Mouse (Mus musculus) heart, embryonic 15.5 days (tissue): ENCODE results near the gene Rtel1. TPM values are rescaled to one million over a fixed set of nuclear protein-coding genes. Genes with fewer than 3 reads are reported as not detected.

Experiments
- ATAC-seq: fragments of 200-750 bp; cut with Nextera tagmentation; replicated peaks from 2 replicates; pipeline ENCODE4 v1.8.0; 2017; ENCODE audit warnings: low read depth, moderate TSS enrichment; ENCODE audit not compliant: insufficient number of reproducible peaks, insufficient read depth, low FRiP score
- H3K27ac ChIP-seq: fragments of 300-500 bp; sonication (generic); 2 replicates; pipeline ENCODE4 v1.5.1; 2015; ENCODE audit warnings: mild to moderate bottlenecking, inconsistent platforms
- H3K27me3 ChIP-seq: fragments of 300-500 bp; sonication (generic); 2 replicates; pipeline ENCODE4 v1.6.1; 2015; ENCODE audit warnings: inconsistent platforms
- H3K36me3 ChIP-seq: fragments of 300-500 bp; sonication (generic); 2 replicates; pipeline ENCODE4 v1.6.1; 2015; ENCODE audit warnings: mild to moderate bottlenecking, inconsistent platforms
- H3K4me1 ChIP-seq: fragments of 300-500 bp; sonication (generic); replicated peaks from 2 replicates; pipeline ENCODE4 v1.6.1; 2015; ENCODE audit warnings: inconsistent platforms
- H3K4me2 ChIP-seq: fragments of 300-500 bp; sonication (generic); 2 replicates; pipeline ENCODE4 v1.6.1; 2015; ENCODE audit warnings: inconsistent platforms, mild to moderate bottlenecking, moderate library complexity
- H3K4me3 ChIP-seq: fragments of 300-500 bp; sonication (generic); 2 replicates; pipeline ENCODE4 v1.5.1; 2015; ENCODE audit warnings: mild to moderate bottlenecking, inconsistent platforms
- H3K9ac ChIP-seq: fragments of 300-500 bp; sonication (generic); 2 replicates; pipeline ENCODE4 v1.6.1; 2015; ENCODE audit warnings: mild to moderate bottlenecking, inconsistent platforms
- H3K9me3 ChIP-seq: fragments of 300-500 bp; sonication (generic); replicated peaks from 2 replicates; pipeline ENCODE4 v1.6.1; 2016; ENCODE audit warnings: inconsistent platforms
- whole genome bisulfite sequencing: fragments of 180-500 bp; shearing (Covaris S2); methylation state at CpG from one replicate; pipeline ENCODE4 v1.1.7; 2015; ENCODE audit warnings: mixed read lengths; 5-methylcytosine and 5-hydroxymethylcytosine counted together
- polyA plus RNA-seq: library from polyadenylated mRNA; unstranded; fragments of >200 nt; fragmentation: Nextera tagmentation; extraction: Ambion mirVana; gene quantifications from 2 replicates; pipeline ENCODE4 v1.2.1, GENCODE M21; 2015

Rtel1 gene
- polyA plus RNA-seq, 1 experiment from 2014 or later, result 18.0 TPM

DNA sequence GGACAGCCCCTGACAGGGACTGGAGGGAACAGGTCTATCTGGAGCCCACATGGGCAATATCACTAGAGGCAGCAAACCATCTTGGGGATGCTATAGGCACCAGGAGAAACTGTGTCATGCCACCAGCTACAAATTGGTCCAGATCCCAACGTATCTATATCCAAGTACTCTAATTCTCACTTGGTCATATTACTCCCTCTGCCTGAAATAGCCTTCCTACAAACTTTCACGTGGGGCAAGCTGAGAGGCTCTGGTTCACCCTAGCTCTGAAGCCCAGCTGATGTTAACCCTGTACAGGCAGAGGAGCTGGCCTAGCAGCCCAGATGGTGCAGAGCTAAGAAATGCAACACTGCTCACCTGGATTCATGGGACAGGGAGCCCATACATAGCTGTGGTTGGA, 72.0 kb downstream of the Rtel1 start:
- Histone ChIP-seq H3K4me3 (no peak overlapping the region), H3K36me3 (peaks cover 11% of the 10 kb centered on the region; the same call in 1 of the 2 replicates), H3K27me3 (no peaks in the 10 kb centered on the region), H3K9me3 (no peaks in the 10 kb centered on the region), H3K4me2 (no peak overlapping the region), H3K4me1 (peaks cover 5% of the 10 kb centered on the region; the same call in 1 of the 2 replicates), H3K9ac (no peak overlapping the region), H3K27ac (no peak overlapping the region)
- WGBS, result 59% methylated on average over 2 of the region's 2 CpGs
- ATAC-seq, result no peak

DNA sequence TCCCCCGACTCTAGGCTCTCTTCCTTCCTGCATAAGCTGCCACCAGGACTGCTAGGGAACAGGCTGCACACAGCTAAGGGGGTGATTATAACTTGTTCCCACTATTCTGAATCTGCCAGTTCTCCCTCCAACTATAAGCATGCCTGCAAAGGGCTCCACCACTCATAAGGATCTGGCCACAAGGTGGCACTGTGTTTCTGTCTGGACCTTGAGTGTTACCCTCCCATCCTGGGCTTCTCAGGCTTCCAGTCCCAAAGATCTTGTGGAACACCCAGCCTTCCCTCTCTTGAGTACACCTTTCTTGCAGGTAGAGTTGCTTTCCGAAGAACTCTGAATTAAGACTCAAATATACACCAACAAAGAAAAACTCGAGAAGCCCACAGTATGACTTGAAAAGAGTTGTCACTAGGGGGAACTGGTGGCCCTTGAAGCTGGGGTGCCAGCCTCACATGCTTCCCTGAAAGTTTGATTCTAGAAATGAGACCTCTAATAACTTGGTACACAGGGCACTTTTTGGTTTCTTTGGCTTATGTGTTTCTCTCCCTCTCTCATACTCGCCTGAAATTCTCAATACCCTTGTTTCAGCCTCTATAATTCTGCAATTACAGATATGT, 73.2 kb downstream of the Rtel1 start:
- 29% methylated on average over 4 of the region's 4 CpGs for WGBS
- Histone ChIP-seq H3K9ac (no peak overlapping the region), H3K27ac (no peak overlapping the region), H3K4me2 (no peak overlapping the region), H3K36me3 (0 out of 2 replicates have a peak, but pooled peaks cover 5% of the 10 kb centered on the region), H3K4me1 (peaks cover 13% of the 10 kb centered on the region), H3K4me3 (no peak overlapping the region), H3K9me3 (no peaks in the 10 kb centered on the region), H3K27me3 (no peaks in the 10 kb centered on the region)
- peak; percentile 32; the same call in 1 of the 2 replicates for ATAC-seq

GRCm38 (mm10) chr2:181394086-181394485, 74.5 kb downstream of the Rtel1 start:
- WGBS, result 92% methylated on average over 3 of the region's 3 CpGs
- no peaks in the 10 kb centered on the region for H3K9me3 ChIP-seq

DNA sequence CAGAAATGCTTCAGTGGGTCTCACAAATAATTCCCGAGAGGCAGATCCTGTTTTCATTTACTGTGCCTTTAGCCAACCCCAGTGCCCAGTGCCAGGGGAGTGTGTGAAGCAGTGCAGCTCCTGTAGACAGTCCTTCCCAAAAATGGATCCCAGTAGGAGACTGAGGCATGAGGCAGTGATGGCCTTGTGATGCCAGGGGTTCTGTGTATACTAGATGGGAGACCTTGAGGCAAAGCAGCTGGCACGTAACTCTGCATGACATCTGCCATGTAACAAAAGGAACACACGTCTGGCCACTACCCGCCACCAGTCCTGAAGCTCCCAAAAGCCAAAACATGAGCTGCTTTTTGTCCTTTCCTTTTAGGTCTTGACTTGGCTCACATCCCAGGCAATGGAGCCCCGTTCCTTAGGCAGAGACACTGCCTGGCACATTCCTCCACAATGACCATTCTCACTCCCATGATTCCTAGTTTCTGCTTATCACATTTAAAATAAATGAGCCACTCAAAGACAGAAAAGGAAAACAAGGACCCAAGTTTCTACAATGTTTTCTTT, 77.7 kb downstream of the Rtel1 start:
- peak overlapping the region; percentile 11; the same call in 1 of the 2 replicates for H3K4me2 ChIP-seq
- H3K9me3 ChIP-seq, result no peaks in the 10 kb centered on the region
- H3K9ac ChIP-seq, result peak overlapping the region; percentile 24; the same call in 1 of the 2 replicates
- H3K36me3 ChIP-seq, result 0 out of 2 replicates have a peak, but pooled peaks cover 5% of the 10 kb centered on the region
- peaks cover 16% of the 10 kb centered on the region for H3K4me1 ChIP-seq
- 31% methylated on average over 5 of the region's 5 CpGs for WGBS
- peak; percentile 71 for ATAC-seq
- H3K27ac ChIP-seq, result peak overlapping the region; percentile 89
- H3K27me3 ChIP-seq, result no peaks in the 10 kb centered on the region
- no peak overlapping the region for H3K4me3 ChIP-seq

More at GRCm38 (mm10) chr2:181394086-181394485, 74.5 kb downstream of the Rtel1 start:
- H3K27me3 ChIP-seq, result no peaks in the 10 kb centered on the region
- H3K27ac ChIP-seq, result no peak overlapping the region
- peaks cover 16% of the 10 kb centered on the region for H3K4me1 ChIP-seq
- 0 out of 2 replicates have a peak, but pooled peaks cover 5% of the 10 kb centered on the region for H3K36me3 ChIP-seq
- ATAC-seq, result no peak
- no peak overlapping the region for H3K4me2 ChIP-seq
- no peak overlapping the region for H3K9ac ChIP-seq
- H3K4me3 ChIP-seq, result no peak overlapping the region

- Histone ChIP-seq H3K27me3 (no peaks in the 10 kb centered on the region), H3K4me2 (no peak overlapping the region), H3K4me1 (peaks cover 11% of the 10 kb centered on the region), H3K9ac (no peak overlapping the region), H3K4me3 (no peak overlapping the region), H3K27ac (no peak overlapping the region), H3K9me3 (no peaks in the 10 kb centered on the region), H3K36me3 (no peaks in the 10 kb centered on the region)
- ATAC-seq, result no peak
- 10% methylated on average over 1 of the region's 1 CpGs for WGBS
Measured at GRCm38 (mm10) chr2:181401497-181401896, 82.0 kb downstream of the Rtel1 start.

DNA sequence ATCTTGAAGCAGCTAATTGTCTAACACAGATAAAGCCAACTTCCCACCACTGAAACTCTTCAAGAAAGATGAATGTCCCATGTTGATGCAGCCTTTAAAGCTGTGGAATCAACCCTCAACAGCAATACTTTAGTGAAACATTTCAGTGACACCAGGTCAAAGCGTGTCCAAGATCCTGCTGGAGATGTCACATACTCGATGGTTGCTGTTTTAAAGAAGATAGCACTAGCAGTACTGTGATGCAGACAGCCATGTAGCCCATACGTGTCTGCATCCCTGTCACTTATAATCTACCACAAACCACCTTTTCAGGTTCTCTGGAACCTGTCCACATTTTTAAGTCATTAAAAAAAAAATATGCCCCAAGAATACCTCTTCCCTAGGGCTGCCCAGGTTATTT, 84.2 kb downstream of the Rtel1 start:
- Histone ChIP-seq H3K27me3 (no peaks in the 10 kb centered on the region), H3K27ac (no peak overlapping the region), H3K4me1 (no peaks in the 10 kb centered on the region), H3K9me3 (no peaks in the 10 kb centered on the region), H3K4me2 (no peak overlapping the region), H3K4me3 (no peak overlapping the region), H3K36me3 (no peaks in the 10 kb centered on the region), H3K9ac (no peak overlapping the region)
- ATAC-seq, result no peak
- WGBS, result 81% methylated on average over 3 of the region's 3 CpGs

Other genes with a start within 250 kb of the Rtel1 start
- 0.03 and 0.65 TPM in 2 replicates for gene Kcnq2, start 184.4 kb upstream of the Rtel1 start, polyA plus RNA-seq
- 12.1 and 13.2 TPM in 2 replicates for gene Eef1a2, start 162.7 kb upstream of the Rtel1 start, polyA plus RNA-seq
- 146 and 165 TPM in 2 replicates for gene Ppdpf, start 132.5 kb upstream of the Rtel1 start, polyA plus RNA-seq
- 0.05 TPM in 1 of 2 replicates, not detected in the other for gene Ptk6, start 117.0 kb upstream of the Rtel1 start, polyA plus RNA-seq
- gene Srms, start 106.6 kb upstream of the Rtel1 start, polyA plus RNA-seq, result 0.09 and 0.10 TPM in 2 replicates
- 0.10 TPM in 1 of 2 replicates, not detected in the other for gene Fndc11, start 99.7 kb upstream of the Rtel1 start, polyA plus RNA-seq
- gene Helz2, start 77.7 kb upstream of the Rtel1 start, polyA plus RNA-seq, result 0.87 and 1.9 TPM in 2 replicates
- gene Gmeb2, start 31.7 kb upstream of the Rtel1 start, polyA plus RNA-seq, result 7.4 and 9.5 TPM in 2 replicates
- gene Stmn3, start 5.2 kb upstream of the Rtel1 start, polyA plus RNA-seq, result 0.89 and 13.4 TPM in 2 replicates
- gene Zgpat, start 45.2 kb downstream of the Rtel1 start, polyA plus RNA-seq, result 24.1 and 32.2 TPM in 2 replicates
- gene Arfrp1, start 45.7 kb downstream of the Rtel1 start, polyA plus RNA-seq, result 53.2 and 59.4 TPM in 2 replicates
- 12.0 and 18.9 TPM in 2 replicates for gene Lime1, start 60.3 kb downstream of the Rtel1 start, polyA plus RNA-seq
- 8.6 and 10.4 TPM in 2 replicates for gene Zbtb46, start 139.7 kb downstream of the Rtel1 start, polyA plus RNA-seq
- gene Abhd16b, start 173.5 kb downstream of the Rtel1 start, polyA plus RNA-seq, result 0.10 and 0.26 TPM in 2 replicates
- 105 and 117 TPM in 2 replicates for gene Tpd52l2, start 177.4 kb downstream of the Rtel1 start, polyA plus RNA-seq
- 70.3 and 83.3 TPM in 2 replicates for gene Dnajc5, start 200.7 kb downstream of the Rtel1 start, polyA plus RNA-seq